Mouse (Mus musculus): ENCODE data around the gene Btbd16. TPM values are rescaled to one million over a fixed set of nuclear protein-coding genes. Genes with fewer than 3 reads are reported as not detected.

Gene Btbd16
- polyA plus RNA-seq, 1 experiment: not detected

DNA sequence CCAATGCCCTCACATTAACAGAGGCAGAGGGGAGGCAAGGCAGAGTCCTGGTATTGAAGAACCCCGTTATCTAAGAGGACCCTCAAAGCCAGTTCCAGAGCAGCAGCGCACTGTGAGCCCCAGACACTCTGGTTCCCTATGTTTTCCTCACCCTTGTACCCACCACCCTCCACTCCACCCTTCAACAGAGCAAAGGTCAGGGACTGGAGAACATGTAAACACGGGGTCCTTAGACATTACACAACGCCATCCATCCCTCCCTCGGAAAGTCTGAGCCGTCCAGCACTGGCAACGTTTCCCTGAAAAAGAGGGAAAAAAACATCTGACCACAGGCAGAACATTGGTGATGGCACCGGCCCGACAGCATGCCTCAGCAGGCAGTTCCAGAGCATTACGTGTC is 25.5 kb downstream of the Btbd16 start:
- DNase-seq (ENCODE audit: low read depth): no peak

DNA sequence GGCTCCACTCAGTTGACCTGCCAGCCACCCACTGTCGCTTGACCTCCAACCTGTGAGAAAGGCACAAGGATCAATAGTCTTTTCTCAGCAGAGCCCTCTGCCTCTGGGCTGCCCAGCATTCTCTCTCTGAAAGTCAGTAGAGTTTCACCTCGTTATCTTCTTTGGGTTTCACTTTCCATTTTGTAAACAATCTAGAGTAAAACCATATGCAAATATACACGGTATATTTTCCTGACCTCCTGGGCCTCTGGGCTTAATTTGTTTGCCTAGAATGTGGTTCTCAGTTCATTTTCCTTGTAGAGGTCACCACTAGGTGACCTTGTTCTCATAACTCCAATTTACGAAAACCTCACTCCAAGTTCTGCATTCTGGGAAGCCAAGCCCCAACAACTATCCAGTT is 26.8 kb downstream of the Btbd16 start:
- DNase-seq (ENCODE audit: low read depth): no peak
- TF ChIP-seq CTCF (IDR thresholded peaks at IDR 0.05; ENCODE audit: borderline replicate concordance, extremely low read depth, insufficient read depth, insufficient read length): no peak
- TF ChIP-seq POLR2A (IDR thresholded peaks at IDR 0.05; ENCODE audit: borderline replicate concordance, extremely low read depth, insufficient read depth, insufficient read length, poor library complexity, severe bottlenecking): no peak

More for the DNA sequence above, 25.5 kb downstream of the Btbd16 start:
- TF ChIP-seq CTCF (IDR thresholded peaks at IDR 0.05; ENCODE audit: borderline replicate concordance, extremely low read depth, insufficient read depth, insufficient read length): no peak
- TF ChIP-seq POLR2A (IDR thresholded peaks at IDR 0.05; ENCODE audit: borderline replicate concordance, extremely low read depth, insufficient read depth, insufficient read length, poor library complexity, severe bottlenecking): no peak

DNA sequence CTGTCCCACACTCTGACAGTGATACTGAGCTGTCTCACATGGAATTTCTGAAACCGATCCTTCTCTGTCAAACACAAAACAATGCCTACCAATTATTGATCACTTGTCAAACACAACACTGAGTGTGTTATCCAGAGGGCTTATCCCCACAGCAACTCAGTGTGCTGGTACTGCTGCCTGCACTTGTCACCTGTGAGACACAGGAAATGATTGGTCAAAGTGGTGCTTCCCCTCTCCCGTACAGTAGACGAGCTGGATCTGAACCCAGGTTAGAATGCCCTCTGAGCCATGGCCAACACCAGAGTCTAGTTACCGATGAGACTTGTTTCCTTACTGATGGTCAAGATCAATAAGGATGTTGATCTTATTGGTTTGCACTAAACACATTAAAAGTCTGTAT is 27.9 kb downstream of the Btbd16 start:
- TF ChIP-seq CTCF (IDR thresholded peaks at IDR 0.05; ENCODE audit: borderline replicate concordance, extremely low read depth, insufficient read depth, insufficient read length) (no peak), POLR2A (IDR thresholded peaks at IDR 0.05; ENCODE audit: borderline replicate concordance, extremely low read depth, insufficient read depth, insufficient read length, poor library complexity, severe bottlenecking) (no peak)
- no peak for DNase-seq (ENCODE audit: low read depth)

DNA sequence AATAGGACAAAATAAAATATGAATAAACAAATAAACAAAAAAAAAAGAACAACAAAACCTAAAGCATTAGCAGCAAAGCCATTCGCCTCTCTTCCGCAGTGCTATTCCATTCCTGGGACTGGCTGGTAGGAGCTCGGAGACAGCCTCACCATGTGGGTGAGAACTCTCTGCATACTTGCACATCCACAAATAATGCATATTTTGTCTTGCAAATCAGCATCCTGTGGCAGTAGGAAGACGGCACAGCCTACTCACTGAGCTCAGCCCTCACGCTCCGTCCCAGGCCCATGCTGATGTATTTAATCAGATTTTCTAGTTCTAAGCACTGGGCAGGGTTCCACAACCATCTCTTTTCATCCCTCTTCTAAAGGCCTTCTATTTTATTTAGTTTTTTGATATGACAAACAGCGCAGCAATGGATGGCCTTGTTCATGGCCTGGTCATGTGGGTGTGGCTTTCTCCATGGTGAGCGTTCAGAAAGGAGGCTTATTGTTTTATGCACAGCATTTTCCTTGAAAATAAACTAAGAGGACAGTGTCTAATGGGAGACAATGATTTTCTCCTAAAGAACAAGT is 29.5 kb downstream of the Btbd16 start:
- no peak for TF ChIP-seq POLR2A (IDR thresholded peaks at IDR 0.05; ENCODE audit: borderline replicate concordance, extremely low read depth, insufficient read depth, insufficient read length, poor library complexity, severe bottlenecking)
- TF ChIP-seq CTCF (IDR thresholded peaks at IDR 0.05; ENCODE audit: borderline replicate concordance, extremely low read depth, insufficient read depth, insufficient read length): no peak
- peak; percentile 23 for DNase-seq (ENCODE audit: low read depth)

DNA sequence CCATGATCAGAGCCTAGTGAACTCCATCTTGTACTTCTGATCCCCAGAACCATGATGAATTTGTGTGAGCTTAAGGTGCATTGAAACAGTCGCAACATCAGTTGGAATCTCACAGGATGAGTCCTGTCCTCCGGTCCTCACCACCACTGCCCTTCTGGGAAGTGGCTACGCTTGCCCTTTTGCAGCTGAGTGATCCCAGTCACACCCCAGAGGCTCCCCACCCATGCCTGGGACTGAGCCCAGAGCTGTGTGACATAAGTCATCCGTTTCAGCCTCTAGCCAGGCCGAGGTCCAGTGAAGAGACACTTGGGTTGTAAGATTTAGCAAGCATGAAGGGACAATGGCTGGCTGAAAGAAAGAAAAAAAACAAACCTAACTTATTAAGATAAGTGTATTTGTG is 31.1 kb downstream of the Btbd16 start:
- no peak for DNase-seq (ENCODE audit: low read depth)
- TF ChIP-seq POLR2A (IDR thresholded peaks at IDR 0.05; ENCODE audit: borderline replicate concordance, extremely low read depth, insufficient read depth, insufficient read length, poor library complexity, severe bottlenecking) (no peak), CTCF (IDR thresholded peaks at IDR 0.05; ENCODE audit: borderline replicate concordance, extremely low read depth, insufficient read depth, insufficient read length) (no peak)

- DNase-seq (ENCODE audit: low read depth): peak; percentile 6
Measured at GRCm38 (mm10) chr7:130807749-130808148, 33.9 kb downstream of the Btbd16 start.

GRCm38 (mm10) chr7:130808694-130809093 is 34.8 kb downstream of the Btbd16 start:
- no peak for DNase-seq (ENCODE audit: low read depth)
- TF ChIP-seq POLR2A (IDR thresholded peaks at IDR 0.05; ENCODE audit: borderline replicate concordance, extremely low read depth, insufficient read depth, insufficient read length, poor library complexity, severe bottlenecking): no peak
- TF ChIP-seq CTCF (IDR thresholded peaks at IDR 0.05; ENCODE audit: borderline replicate concordance, extremely low read depth, insufficient read depth, insufficient read length): no peak

More at GRCm38 (mm10) chr7:130807749-130808148, 33.9 kb downstream of the Btbd16 start:
- TF ChIP-seq POLR2A (IDR thresholded peaks at IDR 0.05; ENCODE audit: borderline replicate concordance, extremely low read depth, insufficient read depth, insufficient read length, poor library complexity, severe bottlenecking) (no peak), CTCF (IDR thresholded peaks at IDR 0.05; ENCODE audit: borderline replicate concordance, extremely low read depth, insufficient read depth, insufficient read length) (no peak)

DNA sequence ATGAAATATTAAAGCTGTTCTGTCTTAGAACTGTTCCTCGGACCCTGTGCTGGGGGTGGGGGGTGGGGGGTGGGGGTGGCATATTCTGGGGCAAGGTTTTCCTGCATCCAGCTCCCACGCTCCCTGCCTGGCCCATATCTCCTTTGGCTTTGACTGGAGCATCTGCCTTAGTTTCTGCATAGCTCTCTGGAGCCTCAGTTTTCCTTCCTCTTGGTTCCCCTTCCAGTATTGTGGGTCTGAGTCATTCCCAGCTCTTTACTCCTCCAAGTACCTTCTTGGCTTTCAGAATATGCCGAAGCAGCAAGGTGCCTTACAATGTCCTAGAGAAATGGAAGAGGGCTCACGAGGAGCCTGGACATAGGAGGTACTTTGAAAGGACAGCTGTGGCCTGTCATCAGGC is 36.4 kb downstream of the Btbd16 start:
- TF ChIP-seq POLR2A (IDR thresholded peaks at IDR 0.05; ENCODE audit: borderline replicate concordance, extremely low read depth, insufficient read depth, insufficient read length, poor library complexity, severe bottlenecking): no peak
- no peak for TF ChIP-seq CTCF (IDR thresholded peaks at IDR 0.05; ENCODE audit: borderline replicate concordance, extremely low read depth, insufficient read depth, insufficient read length)
- no peak for DNase-seq (ENCODE audit: low read depth)

DNA sequence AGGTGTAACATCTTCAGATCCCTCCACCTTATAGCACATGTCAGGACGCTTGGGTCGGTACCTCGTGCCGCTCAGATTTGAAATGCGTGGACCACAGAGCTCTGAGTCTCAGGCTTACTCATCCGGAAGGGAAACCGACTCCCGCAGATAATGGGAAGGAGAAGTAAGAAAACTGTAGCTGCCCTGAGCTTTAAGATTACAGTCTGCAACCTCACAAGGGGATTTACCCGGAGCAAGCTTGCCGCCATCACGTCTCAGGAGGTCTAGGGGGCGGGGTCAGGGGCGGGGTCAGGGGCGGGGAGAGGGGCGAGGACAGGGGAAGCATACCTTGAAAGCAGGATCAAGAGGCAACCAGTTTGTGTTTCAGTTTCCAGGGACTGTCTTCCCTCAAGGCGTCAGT is 38.5 kb downstream of the Btbd16 start:
- TF ChIP-seq CTCF (IDR thresholded peaks at IDR 0.05; ENCODE audit: borderline replicate concordance, extremely low read depth, insufficient read depth, insufficient read length) (no peak), POLR2A (IDR thresholded peaks at IDR 0.05; ENCODE audit: borderline replicate concordance, extremely low read depth, insufficient read depth, insufficient read length, poor library complexity, severe bottlenecking) (no peak)

DNA sequence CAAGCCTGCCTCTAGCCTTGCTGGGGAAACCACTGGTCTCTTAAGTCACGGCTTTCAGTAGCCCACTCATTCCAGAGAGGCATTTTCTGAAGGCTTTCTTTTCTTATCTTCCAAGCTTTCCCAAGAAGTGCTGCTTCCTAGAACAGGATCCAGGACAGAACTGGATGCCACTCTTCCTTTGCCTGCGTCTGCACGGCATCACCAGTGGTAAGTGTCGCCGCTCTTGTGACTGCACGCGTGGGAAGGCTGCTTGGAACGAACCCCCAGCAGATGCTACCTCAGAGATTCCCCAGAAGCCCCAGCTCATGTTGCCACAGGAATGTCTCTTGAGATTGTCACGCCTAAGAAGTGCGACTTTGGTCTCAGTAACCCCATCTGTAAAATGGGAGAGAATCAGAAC is 41.7 kb downstream of the Btbd16 start:
- DNase-seq (ENCODE audit: low read depth): no peak
- no peak for TF ChIP-seq CTCF (IDR thresholded peaks at IDR 0.05; ENCODE audit: borderline replicate concordance, extremely low read depth, insufficient read depth, insufficient read length)
- TF ChIP-seq POLR2A (IDR thresholded peaks at IDR 0.05; ENCODE audit: borderline replicate concordance, extremely low read depth, insufficient read depth, insufficient read length, poor library complexity, severe bottlenecking): no peak

More for the DNA sequence above, 38.5 kb downstream of the Btbd16 start:
- no peak for DNase-seq (ENCODE audit: low read depth)

GRCm38 (mm10) chr7:130816243-130816642 is 42.4 kb downstream of the Btbd16 start:
- TF ChIP-seq CTCF (IDR thresholded peaks at IDR 0.05; ENCODE audit: borderline replicate concordance, extremely low read depth, insufficient read depth, insufficient read length) (no peak), POLR2A (IDR thresholded peaks at IDR 0.05; ENCODE audit: borderline replicate concordance, extremely low read depth, insufficient read depth, insufficient read length, poor library complexity, severe bottlenecking) (no peak)
- DNase-seq (ENCODE audit: low read depth): no peak

GRCm38 (mm10) chr7:130818813-130819212 is 44.9 kb downstream of the Btbd16 start:
- TF ChIP-seq CTCF (IDR thresholded peaks at IDR 0.05; ENCODE audit: borderline replicate concordance, extremely low read depth, insufficient read depth, insufficient read length) (no peak), POLR2A (IDR thresholded peaks at IDR 0.05; ENCODE audit: borderline replicate concordance, extremely low read depth, insufficient read depth, insufficient read length, poor library complexity, severe bottlenecking) (no peak)
- DNase-seq (ENCODE audit: low read depth): no peak

All from brain, embryonic 14.5 days (tissue).